Mouse (Mus musculus): ENCODE measurements around the gene Gm9913. TPM values are rescaled to one million over a fixed set of nuclear protein-coding genes. Genes with fewer than 3 reads are reported as not detected.

The Gm9913 gene
- polyA plus RNA-seq, 1 experiment from 2014 or later: 0.12 TPM

DNA sequence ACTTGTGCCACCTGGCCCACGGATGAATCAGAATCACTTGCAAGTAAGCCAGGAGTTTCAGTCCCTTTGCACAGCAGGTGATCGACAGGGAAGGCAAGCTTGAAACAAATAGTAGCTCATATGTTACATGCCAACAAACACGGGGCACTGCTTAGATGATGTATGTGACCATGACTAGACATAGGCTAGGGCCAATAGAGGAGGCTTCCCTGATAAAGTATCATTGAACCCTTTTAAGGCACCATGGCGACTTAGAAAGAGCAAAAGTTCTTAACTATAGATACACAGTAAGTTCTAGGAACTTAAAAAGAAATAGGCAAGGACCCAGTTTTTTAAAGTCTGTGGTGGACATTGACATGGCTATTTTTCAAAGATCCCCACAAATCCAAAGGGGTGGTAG lies 3.0 kb downstream of the Gm9913 start, which contains the start of gene Fbn1:
Gene Fbn1, minus strand, starts transcription at position 101 of the 400 bp plus-strand sequence.
- H3K9ac ChIP-seq (ENCODE audit: low read depth, low read length): no peak within 1 kb of the TSS
- H3K9me3 ChIP-seq (ENCODE audit: control insufficient read depth, low read length): no peaks in the 10 kb centered on the region
- no peak for DNase-seq (ENCODE audit: low spot score)
- no peak for ATAC-seq (replicated peaks; ENCODE audit: low FRiP score)
- H3K36me3 ChIP-seq (ENCODE audit: control insufficient read depth, insufficient read depth, low read length): no peaks in the 10 kb centered on the region
- H3K4me1 ChIP-seq (replicated peaks; ENCODE audit: control insufficient read depth, insufficient read depth, low read length): no peaks in the 10 kb centered on the region
- H3K4me3 ChIP-seq (ENCODE audit: low read depth, low read length): peak within 1 kb of the TSS; percentile 50
- H3K27ac ChIP-seq (ENCODE audit: low read depth, low read length): no peak within 1 kb of the TSS
- peak within 1 kb of the TSS; percentile 62 for H3K4me2 ChIP-seq
- 79% methylated on average over 4 of the region's 4 CpGs for WGBS
- peaks cover 44% of the 10 kb centered on the region for H3K27me3 ChIP-seq (replicated peaks; ENCODE audit: control insufficient read depth, insufficient read depth, low read length)

DNA sequence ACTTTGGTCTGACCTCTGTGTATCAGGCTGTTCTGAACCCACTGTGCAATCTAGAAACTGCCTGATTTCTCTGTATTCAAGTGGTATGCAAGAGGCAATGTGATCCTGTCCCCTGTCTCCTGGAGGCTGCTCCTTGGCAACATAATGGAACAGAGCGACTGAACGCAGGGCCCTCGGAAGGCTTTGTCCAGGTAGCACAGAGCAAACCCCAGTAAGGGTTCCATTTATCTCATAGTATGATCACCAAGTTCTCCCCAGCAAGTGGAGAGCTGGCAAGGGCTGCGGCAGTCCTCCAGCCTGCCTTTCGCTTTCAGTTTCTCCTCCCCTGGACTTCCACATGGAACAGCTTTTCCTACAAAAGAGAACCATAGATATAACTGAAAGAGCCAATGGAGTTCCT lies 3.5 kb downstream of the Gm9913 start:
- H3K36me3 ChIP-seq (ENCODE audit: control insufficient read depth, insufficient read depth, low read length): no peaks in the 10 kb centered on the region
- ATAC-seq (replicated peaks; ENCODE audit: low FRiP score) (no peak), DNase-seq (ENCODE audit: low spot score) (no peak)
- WGBS: 89% methylated on average over 5 of the region's 5 CpGs
- H3K27me3 ChIP-seq (replicated peaks; ENCODE audit: control insufficient read depth, insufficient read depth, low read length): peaks cover 44% of the 10 kb centered on the region
- H3K9me3 ChIP-seq (ENCODE audit: control insufficient read depth, low read length): no peaks in the 10 kb centered on the region
- no peaks in the 10 kb centered on the region for H3K4me1 ChIP-seq (replicated peaks; ENCODE audit: control insufficient read depth, insufficient read depth, low read length)
- H3K4me2 ChIP-seq: no peak overlapping the region
- H3K4me3 ChIP-seq (ENCODE audit: low read depth, low read length): no peak overlapping the region
- no peak overlapping the region for H3K27ac ChIP-seq (ENCODE audit: low read depth, low read length)
- H3K9ac ChIP-seq (ENCODE audit: low read depth, low read length): no peak overlapping the region

DNA sequence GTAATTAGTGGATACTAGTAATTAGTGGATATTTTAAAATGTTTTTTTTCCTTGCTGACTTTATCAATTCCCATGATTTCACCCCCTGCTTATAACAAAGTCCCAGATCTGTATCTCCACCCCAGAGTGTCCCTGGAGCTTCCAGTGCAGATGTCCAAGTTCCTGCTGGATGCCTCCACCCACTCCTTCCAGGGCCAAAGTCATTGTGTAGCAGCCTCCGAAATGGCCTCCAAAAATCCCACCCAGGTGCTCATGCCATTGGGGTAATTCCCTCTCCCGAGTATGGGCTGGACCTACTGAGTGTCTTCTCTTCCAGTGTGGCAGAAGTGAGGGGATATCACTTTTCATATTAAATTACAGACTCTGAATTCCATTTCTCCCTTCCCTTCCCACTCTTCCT lies 5.9 kb downstream of the Gm9913 start:
- Histone ChIP-seq H3K4me2 (no peak overlapping the region), H3K9me3 (ENCODE audit: control insufficient read depth, low read length) (no peaks in the 10 kb centered on the region), H3K27me3 (replicated peaks; ENCODE audit: control insufficient read depth, insufficient read depth, low read length) (peaks cover 26% of the 10 kb centered on the region), H3K4me3 (ENCODE audit: low read depth, low read length) (no peak overlapping the region), H3K27ac (ENCODE audit: low read depth, low read length) (no peak overlapping the region), H3K4me1 (replicated peaks; ENCODE audit: control insufficient read depth, insufficient read depth, low read length) (no peaks in the 10 kb centered on the region; the same call in 1 of the 2 replicates), H3K9ac (ENCODE audit: low read depth, low read length) (no peak overlapping the region), H3K36me3 (ENCODE audit: control insufficient read depth, insufficient read depth, low read length) (no peaks in the 10 kb centered on the region)
- DNase-seq (ENCODE audit: low spot score) (no peak), ATAC-seq (replicated peaks; ENCODE audit: low FRiP score) (no peak)
- WGBS: 75% methylated on average over 2 of the region's 2 CpGs

- H3K4me3 ChIP-seq (ENCODE audit: low read depth, low read length): no peak overlapping the region
- peaks cover 15% of the 10 kb centered on the region for H3K27me3 ChIP-seq (replicated peaks; ENCODE audit: control insufficient read depth, insufficient read depth, low read length)
- H3K9ac ChIP-seq (ENCODE audit: low read depth, low read length): no peak overlapping the region
- no peaks in the 10 kb centered on the region for H3K9me3 ChIP-seq (ENCODE audit: control insufficient read depth, low read length)
- peaks cover 9% of the 10 kb centered on the region for H3K4me1 ChIP-seq (replicated peaks; ENCODE audit: control insufficient read depth, insufficient read depth, low read length)
- WGBS: 77% methylated on average over 4 of the region's 4 CpGs
- ATAC-seq (replicated peaks; ENCODE audit: low FRiP score) (no peak), DNase-seq (ENCODE audit: low spot score) (no peak)
- no peak overlapping the region for H3K4me2 ChIP-seq
- H3K36me3 ChIP-seq (ENCODE audit: control insufficient read depth, insufficient read depth, low read length): no peaks in the 10 kb centered on the region
- no peak overlapping the region for H3K27ac ChIP-seq (ENCODE audit: low read depth, low read length)
These were observed 7.0 kb downstream of the Gm9913 start for GRCm38 (mm10) chr2:125511898-125512297.

- Histone ChIP-seq H3K4me1 (replicated peaks; ENCODE audit: control insufficient read depth, insufficient read depth, low read length) (peaks cover 9% of the 10 kb centered on the region), H3K9me3 (ENCODE audit: control insufficient read depth, low read length) (no peaks in the 10 kb centered on the region), H3K27ac (ENCODE audit: low read depth, low read length) (no peak overlapping the region), H3K27me3 (replicated peaks; ENCODE audit: control insufficient read depth, insufficient read depth, low read length) (peaks cover 8% of the 10 kb centered on the region), H3K4me2 (no peak overlapping the region), H3K36me3 (ENCODE audit: control insufficient read depth, insufficient read depth, low read length) (no peaks in the 10 kb centered on the region), H3K9ac (ENCODE audit: low read depth, low read length) (no peak overlapping the region), H3K4me3 (ENCODE audit: low read depth, low read length) (no peak overlapping the region)
- DNase-seq (ENCODE audit: low spot score) (no peak), ATAC-seq (replicated peaks; ENCODE audit: low FRiP score) (no peak)
- 84% methylated on average over 4 of the region's 4 CpGs for WGBS
These were observed 7.7 kb downstream of the Gm9913 start for GRCm38 (mm10) chr2:125512544-125512943.

- H3K9me3 ChIP-seq (ENCODE audit: control insufficient read depth, low read length): no peaks in the 10 kb centered on the region
- ATAC-seq (replicated peaks; ENCODE audit: low FRiP score) (no peak), DNase-seq (ENCODE audit: low spot score) (no peak)
- H3K9ac ChIP-seq (ENCODE audit: low read depth, low read length): no peak overlapping the region
- no peak overlapping the region for H3K4me2 ChIP-seq
- no peaks in the 10 kb centered on the region for H3K27me3 ChIP-seq (replicated peaks; ENCODE audit: control insufficient read depth, insufficient read depth, low read length)
- H3K4me1 ChIP-seq (replicated peaks; ENCODE audit: control insufficient read depth, insufficient read depth, low read length): peaks cover 9% of the 10 kb centered on the region
- 45% methylated on average over 3 of the region's 3 CpGs for WGBS
- no peak overlapping the region for H3K4me3 ChIP-seq (ENCODE audit: low read depth, low read length)
- H3K36me3 ChIP-seq (ENCODE audit: control insufficient read depth, insufficient read depth, low read length): no peaks in the 10 kb centered on the region
- H3K27ac ChIP-seq (ENCODE audit: low read depth, low read length): no peak overlapping the region
These were observed 9.5 kb downstream of the Gm9913 start for GRCm38 (mm10) chr2:125514391-125514790.

- Histone ChIP-seq H3K9ac (ENCODE audit: low read depth, low read length) (no peak overlapping the region), H3K4me2 (peak overlapping the region; percentile 16; the same call in 1 of the 2 replicates), H3K27me3 (replicated peaks; ENCODE audit: control insufficient read depth, insufficient read depth, low read length) (no peaks in the 10 kb centered on the region), H3K4me1 (replicated peaks; ENCODE audit: control insufficient read depth, insufficient read depth, low read length) (peaks cover 9% of the 10 kb centered on the region), H3K9me3 (ENCODE audit: control insufficient read depth, low read length) (no peaks in the 10 kb centered on the region), H3K4me3 (ENCODE audit: low read depth, low read length) (no peak overlapping the region), H3K27ac (ENCODE audit: low read depth, low read length) (no peak overlapping the region), H3K36me3 (ENCODE audit: control insufficient read depth, insufficient read depth, low read length) (no peaks in the 10 kb centered on the region)
- DNase-seq (ENCODE audit: low spot score): no peak
- peak; percentile 78 for ATAC-seq (replicated peaks; ENCODE audit: low FRiP score)
- WGBS: 46% methylated on average over 12 of the region's 12 CpGs
These were observed 10.6 kb downstream of the Gm9913 start for GRCm38 (mm10) chr2:125515291-125516057.

GRCm38 (mm10) chr2:125516594-125516993 lies 11.7 kb downstream of the Gm9913 start:
- peaks cover 9% of the 10 kb centered on the region for H3K4me1 ChIP-seq (replicated peaks; ENCODE audit: control insufficient read depth, insufficient read depth, low read length)
- no peak overlapping the region for H3K9ac ChIP-seq (ENCODE audit: low read depth, low read length)
- H3K9me3 ChIP-seq (ENCODE audit: control insufficient read depth, low read length): no peaks in the 10 kb centered on the region
- peak overlapping the region; percentile 16; the same call in 1 of the 2 replicates for H3K4me2 ChIP-seq
- ATAC-seq (replicated peaks; ENCODE audit: low FRiP score) (peak; percentile 82), DNase-seq (ENCODE audit: low spot score) (no peak)
- H3K4me3 ChIP-seq (ENCODE audit: low read depth, low read length): no peak overlapping the region
- no peaks in the 10 kb centered on the region for H3K27me3 ChIP-seq (replicated peaks; ENCODE audit: control insufficient read depth, insufficient read depth, low read length)
- H3K36me3 ChIP-seq (ENCODE audit: control insufficient read depth, insufficient read depth, low read length): no peaks in the 10 kb centered on the region
- 8% methylated on average over 4 of the region's 4 CpGs for WGBS
- no peak overlapping the region for H3K27ac ChIP-seq (ENCODE audit: low read depth, low read length)

DNA sequence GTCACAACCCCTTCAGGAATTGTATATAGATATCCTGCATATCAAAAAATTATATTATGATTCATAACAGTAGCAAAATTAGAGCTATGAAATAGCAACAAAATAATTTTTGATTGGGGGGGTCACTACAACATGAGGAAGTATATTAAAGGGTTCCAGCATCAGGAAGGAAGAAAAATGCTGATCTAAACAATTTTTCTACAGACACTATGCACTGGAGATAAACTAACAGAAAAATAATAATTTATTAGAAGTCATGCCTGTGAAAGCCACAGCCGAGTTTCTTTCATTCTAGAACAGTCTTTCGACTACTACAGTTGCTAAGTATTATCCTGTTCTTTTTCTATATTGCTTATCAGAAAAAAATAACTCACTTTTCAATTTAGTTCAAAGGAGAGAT lies 20.6 kb downstream of the Gm9913 start:
- H3K4me1 ChIP-seq (replicated peaks; ENCODE audit: control insufficient read depth, insufficient read depth, low read length): no peaks in the 10 kb centered on the region
- DNase-seq (ENCODE audit: low spot score): no peak
- no peaks in the 10 kb centered on the region for H3K9me3 ChIP-seq (ENCODE audit: control insufficient read depth, low read length)
- H3K27me3 ChIP-seq (replicated peaks; ENCODE audit: control insufficient read depth, insufficient read depth, low read length): no peaks in the 10 kb centered on the region
- ATAC-seq (replicated peaks; ENCODE audit: low FRiP score): no peak
- no peak overlapping the region for H3K27ac ChIP-seq (ENCODE audit: low read depth, low read length)
- H3K36me3 ChIP-seq (ENCODE audit: control insufficient read depth, insufficient read depth, low read length): no peaks in the 10 kb centered on the region
- H3K4me3 ChIP-seq (ENCODE audit: low read depth, low read length): no peak overlapping the region
- no peak overlapping the region for H3K9ac ChIP-seq (ENCODE audit: low read depth, low read length)
- H3K4me2 ChIP-seq: no peak overlapping the region
- WGBS: 74% methylated on average over 2 of the region's 2 CpGs

Data from liver, embryonic 11.5 days (tissue).